Mouse (Mus musculus): Measurements from ENCODE around the gene Hmgcr.
A peak's percentile ranks its signal among the peaks of the same experiment; 100 is the strongest.

Hmgcr gene

GRCm38 (mm10) chr13:96670406-96671077, at the start of gene Hmgcr:
Gene Hmgcr, minus strand, starts transcription at chr13:96670936.
- DNase-seq (ENCODE audit: inconsistent age in 2 of 2, low spot score in 1 of 2): peak; percentile 99

DNA sequence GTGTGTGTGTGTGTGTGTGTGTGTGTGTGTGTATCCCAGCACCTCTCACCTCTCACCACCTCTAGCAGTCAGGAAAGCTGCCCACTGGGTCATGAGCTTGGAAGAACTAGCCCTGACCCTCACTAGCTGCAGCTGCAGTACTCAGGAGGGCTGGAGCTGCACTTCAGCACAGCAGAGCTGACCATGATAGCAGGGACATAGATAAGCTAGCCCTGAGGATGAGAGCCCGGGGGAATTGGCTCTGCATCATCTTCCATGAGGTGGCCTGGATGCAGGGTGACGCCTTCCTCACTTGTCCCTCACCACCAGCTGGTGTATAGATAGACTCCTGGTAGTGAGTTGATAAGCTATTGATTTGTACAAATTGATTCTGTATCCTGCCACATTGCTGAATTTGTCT, 49.3 kb upstream of the Hmgcr start:
- peak in 1 of 2 experiments; percentile 75 for DNase-seq (ENCODE audit: inconsistent age in 2 of 2, low spot score in 1 of 2)

- no peak for DNase-seq (ENCODE audit: inconsistent age in 2 of 2, low spot score in 1 of 2)
Measured at GRCm38 (mm10) chr13:96717821-96718220, 47.1 kb upstream of the Hmgcr start.

DNA sequence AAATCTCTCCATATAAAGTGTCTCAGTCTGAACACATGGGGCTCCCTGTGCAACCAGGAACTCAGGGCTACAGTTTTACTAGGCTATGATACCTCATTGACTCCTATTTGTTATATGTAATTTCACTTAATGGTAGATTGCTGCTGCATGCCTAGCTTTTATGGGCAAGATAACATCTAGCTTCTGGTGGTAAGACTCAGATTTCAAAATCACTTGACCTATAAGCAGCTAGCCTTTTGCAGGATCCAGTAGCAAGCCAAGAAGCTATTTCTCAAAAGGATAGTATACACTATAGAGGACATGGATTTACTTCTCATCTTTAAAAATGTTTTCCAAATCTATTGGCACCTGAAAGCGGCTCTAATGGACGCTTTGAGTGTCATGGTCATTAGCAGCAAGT, 45.6 kb upstream of the Hmgcr start:
- no peak for DNase-seq (ENCODE audit: inconsistent age in 2 of 2, low spot score in 1 of 2)

- DNase-seq (ENCODE audit: inconsistent age in 2 of 2, low spot score in 1 of 2): no peak
Measured at GRCm38 (mm10) chr13:96709269-96710233, 38.8 kb upstream of the Hmgcr start.

DNA sequence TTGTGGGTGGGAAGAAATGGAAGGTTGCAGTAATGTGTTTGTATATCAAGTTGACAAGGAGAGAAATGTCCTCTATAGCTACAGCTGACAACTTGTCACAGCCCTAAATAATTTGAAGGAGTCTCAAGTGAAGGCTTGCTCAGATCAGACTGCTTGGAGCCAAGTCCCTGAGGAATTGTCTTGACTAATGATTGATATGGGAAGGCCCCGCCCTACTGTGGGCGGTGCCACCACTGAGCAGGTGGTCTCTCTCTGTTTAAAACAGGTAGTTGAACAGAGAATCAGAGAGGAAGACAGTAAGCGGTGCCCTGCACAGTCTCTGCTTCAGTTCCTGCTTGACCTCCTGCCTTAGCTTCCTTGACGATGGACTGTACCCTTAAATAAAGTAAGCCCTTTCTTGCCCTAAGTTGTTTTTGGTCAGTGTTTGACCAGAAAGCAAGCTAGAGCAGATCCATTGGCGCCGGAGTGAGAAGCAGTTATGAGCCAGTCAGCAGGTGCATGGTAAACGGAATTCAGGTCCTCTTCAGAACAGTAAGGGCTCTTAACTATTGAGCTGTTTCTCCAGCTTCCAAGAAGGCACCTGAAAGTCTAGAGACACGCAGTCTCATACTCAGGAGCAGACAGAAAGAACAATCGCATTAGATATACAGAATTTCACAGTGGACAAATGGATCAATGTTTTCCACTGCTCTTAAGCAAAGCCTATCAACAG, 32.0 kb upstream of the Hmgcr start:
- no peak for DNase-seq (ENCODE audit: inconsistent age in 2 of 2, low spot score in 1 of 2)

- DNase-seq (ENCODE audit: inconsistent age in 2 of 2, low spot score in 1 of 2): peak; percentile 16 to 74
Measured at GRCm38 (mm10) chr13:96697805-96698586, 27.3 kb upstream of the Hmgcr start.

GRCm38 (mm10) chr13:96695428-96695827, 24.7 kb upstream of the Hmgcr start:
- no peak for DNase-seq (ENCODE audit: inconsistent age in 2 of 2, low spot score in 1 of 2)

- DNase-seq (ENCODE audit: inconsistent age in 2 of 2, low spot score in 1 of 2): no peak
Measured at GRCm38 (mm10) chr13:96689901-96690300, 19.2 kb upstream of the Hmgcr start.

DNA sequence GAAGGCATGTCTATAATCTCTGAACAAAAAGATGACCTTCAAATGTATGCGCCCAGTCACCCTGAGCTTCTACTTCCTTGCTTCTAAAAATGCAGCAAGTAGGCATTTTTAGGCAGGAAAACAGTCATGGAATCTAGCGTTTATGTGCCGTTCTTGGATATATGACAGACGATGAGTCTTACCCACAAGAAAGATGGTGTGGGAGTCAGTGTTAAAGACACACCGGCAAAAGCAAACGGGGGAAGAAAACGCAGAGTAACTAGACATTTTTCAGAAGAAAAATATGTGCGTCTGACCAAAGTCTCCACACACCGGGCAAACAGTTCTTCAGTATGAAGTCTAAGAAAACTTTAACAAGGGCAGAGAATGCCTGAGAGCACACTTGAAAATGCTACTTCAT, 16.5 kb upstream of the Hmgcr start:
- DNase-seq (ENCODE audit: inconsistent age in 2 of 2, low spot score in 1 of 2): no peak

GRCm38 (mm10) chr13:96684779-96685178, 14.0 kb upstream of the Hmgcr start:
- DNase-seq (ENCODE audit: inconsistent age in 2 of 2, low spot score in 1 of 2): no peak

- peak; percentile 26 to 90 for DNase-seq (ENCODE audit: inconsistent age in 2 of 2, low spot score in 1 of 2)
Measured at GRCm38 (mm10) chr13:96681088-96681620, 10.4 kb upstream of the Hmgcr start.

- no peak for DNase-seq (ENCODE audit: inconsistent age in 2 of 2, low spot score in 1 of 2)
Measured at GRCm38 (mm10) chr13:96680163-96681087, 9.7 kb upstream of the Hmgcr start.

DNA sequence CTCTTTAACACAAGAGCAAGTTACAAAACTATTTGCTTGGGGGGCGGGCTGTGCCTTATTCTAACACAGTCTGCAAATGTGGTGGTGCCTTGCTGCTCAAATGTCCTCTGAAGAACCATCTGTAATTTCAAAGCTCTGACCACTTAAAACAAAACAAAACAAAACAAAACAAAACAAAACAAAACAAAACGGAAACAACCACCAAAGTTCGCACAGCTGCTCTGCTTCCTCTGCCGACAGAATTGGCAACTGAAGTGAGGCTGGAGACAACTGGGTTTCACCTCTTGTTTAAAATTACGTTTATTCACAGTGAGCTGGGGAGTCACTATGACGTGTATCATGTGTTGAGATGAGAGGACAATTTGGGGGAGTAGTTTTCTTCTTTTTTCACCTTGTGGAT, 7.9 kb upstream of the Hmgcr start:
- no peak for DNase-seq (ENCODE audit: inconsistent age in 2 of 2, low spot score in 1 of 2)

- no peak for DNase-seq (ENCODE audit: inconsistent age in 2 of 2, low spot score in 1 of 2)
Measured at GRCm38 (mm10) chr13:96677071-96677470, 6.3 kb upstream of the Hmgcr start.

DNA sequence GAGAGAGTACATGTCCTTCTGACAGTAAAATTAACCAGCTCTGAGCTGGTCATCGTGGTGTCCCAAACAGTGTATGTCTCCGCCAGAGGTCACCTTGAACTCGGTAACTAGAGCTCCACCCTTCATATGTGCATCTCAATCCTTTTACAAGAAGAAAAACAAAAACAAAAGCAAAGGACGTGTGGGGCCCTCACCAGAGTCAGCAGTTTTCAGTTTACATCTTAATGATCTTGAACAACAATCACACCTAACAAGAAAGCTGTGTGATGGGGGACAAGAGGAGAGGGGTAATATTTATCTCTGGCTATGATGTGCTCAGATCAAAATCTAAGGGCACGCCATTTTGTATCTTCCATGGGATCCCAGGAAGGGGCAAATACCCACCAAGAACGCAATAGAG, 5.0 kb upstream of the Hmgcr start:
- no peak for DNase-seq (ENCODE audit: inconsistent age in 2 of 2, low spot score in 1 of 2)

DNA sequence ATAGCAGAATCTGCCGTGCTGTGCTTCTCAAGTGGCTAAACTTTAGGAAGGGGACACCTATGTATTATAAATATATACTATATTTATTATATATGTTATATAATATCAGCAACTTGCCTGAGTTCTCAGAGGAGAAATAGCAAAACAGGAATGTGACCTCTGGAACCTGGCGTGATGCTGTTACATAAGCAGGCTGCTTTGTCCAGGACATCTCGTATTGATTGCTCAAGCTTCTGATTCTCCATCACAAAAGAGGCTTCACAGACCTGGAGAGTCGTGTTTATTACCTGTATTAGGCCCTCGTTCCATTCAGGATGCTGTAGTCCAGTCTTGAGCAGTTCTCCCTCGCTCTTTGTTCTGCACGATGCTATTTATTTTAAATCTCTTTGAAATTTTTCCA, 3.1 kb upstream of the Hmgcr start:
- no peak for DNase-seq (ENCODE audit: inconsistent age in 2 of 2, low spot score in 1 of 2)

GRCm38 (mm10) chr13:96672276-96672675, 1.5 kb upstream of the Hmgcr start:
- DNase-seq (ENCODE audit: inconsistent age in 2 of 2, low spot score in 1 of 2): no peak

- DNase-seq (ENCODE audit: inconsistent age in 2 of 2, low spot score in 1 of 2): no peak
Measured at GRCm38 (mm10) chr13:96671906-96672234, 1.1 kb upstream of the Hmgcr start.
